Mouse (Mus musculus) embryonic facial prominence, embryonic 13.5 days (tissue): ENCODE measurements at regions not wholly inside any gene's neighbourhood (a gene's known extent, or its start where the extent isn't known, plus 50 kb on each side); places are given as distances from the start of the nearest gene placed in this dataset.

Experiments used
- ATAC-seq: fragments of 200-750 bp; cut with Nextera tagmentation; 2 replicates; pipeline ENCODE4 v1.8.0; 2017; ENCODE audit warnings: low read depth; ENCODE audit not compliant: insufficient number of reproducible peaks, insufficient read depth, low FRiP score, low TSS enrichment
- H3K27ac ChIP-seq: fragments of 300-500 bp; sonication (generic); 2 replicates; pipeline ENCODE4 v1.5.1; 2015; ENCODE audit warnings: moderate library complexity, mild to moderate bottlenecking, inconsistent platforms
- H3K27me3 ChIP-seq: fragments of 300-500 bp; sonication (generic); 2 replicates; pipeline ENCODE4 v1.6.1; 2015; ENCODE audit warnings: mild to moderate bottlenecking, inconsistent platforms
- H3K36me3 ChIP-seq: fragments of 300-500 bp; sonication (generic); 2 replicates; pipeline ENCODE4 v1.6.1; 2015; ENCODE audit warnings: mild to moderate bottlenecking, inconsistent platforms
- H3K4me1 ChIP-seq: fragments of 300-500 bp; sonication (generic); 2 replicates; pipeline ENCODE4 v1.6.1; 2015; ENCODE audit warnings: inconsistent platforms
- H3K4me2 ChIP-seq: fragments of 300-500 bp; sonication (generic); 2 replicates; pipeline ENCODE4 v1.6.1; 2015; ENCODE audit warnings: moderate library complexity, mild to moderate bottlenecking, inconsistent platforms
- H3K4me3 ChIP-seq: fragments of 300-500 bp; sonication (generic); 2 replicates; pipeline ENCODE4 v1.5.1; 2015; ENCODE audit warnings: mild to moderate bottlenecking, inconsistent platforms
- H3K9ac ChIP-seq: fragments of 300-500 bp; sonication (generic); 2 replicates; pipeline ENCODE4 v1.6.1; 2015; ENCODE audit warnings: mild to moderate bottlenecking, inconsistent platforms
- H3K9me3 ChIP-seq: fragments of 300-500 bp; sonication (generic); 2 replicates; pipeline ENCODE4 v1.6.1; 2016; ENCODE audit warnings: inconsistent platforms
- WGBS: fragments of 180-500 bp; shearing (Covaris S2); methylation state at CpG from one replicate; pipeline ENCODE4 v1.1.7; 2015; ENCODE audit warnings: mixed read lengths; 5-methylcytosine and 5-hydroxymethylcytosine counted together

DNA sequence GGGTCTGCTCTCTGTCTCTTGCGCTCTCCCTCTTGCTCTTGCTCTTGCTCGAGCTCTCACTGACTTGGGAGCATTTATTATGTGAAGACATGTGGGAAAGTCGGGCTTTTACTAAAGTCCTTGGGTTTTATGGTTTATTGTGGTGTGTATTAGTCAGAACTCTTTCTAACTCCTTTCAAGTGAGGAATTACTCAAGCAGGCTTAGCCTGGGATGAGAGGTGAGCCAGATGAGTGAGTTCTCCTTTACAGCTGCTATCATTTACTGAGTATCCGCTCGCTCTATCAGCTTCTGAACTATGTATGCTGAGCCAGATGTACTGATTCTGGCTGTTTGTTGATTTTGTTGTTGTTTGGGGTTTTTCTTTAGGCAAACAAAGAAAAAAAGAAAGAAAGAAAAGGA, 190.4 kb upstream of the Zfp637 start:
- H3K9ac ChIP-seq: no peak overlapping the region
- H3K36me3 ChIP-seq: no peaks in the 10 kb centered on the region
- ATAC-seq: no peak
- peaks cover 40% of the 10 kb centered on the region for H3K4me1 ChIP-seq
- no peak overlapping the region for H3K27ac ChIP-seq
- no peak overlapping the region for H3K4me3 ChIP-seq
- no peak overlapping the region for H3K4me2 ChIP-seq
- 83% methylated on average over 5 of the region's 5 CpGs for WGBS
- no peaks in the 10 kb centered on the region for H3K27me3 ChIP-seq
- H3K9me3 ChIP-seq: no peaks in the 10 kb centered on the region

- H3K4me2 ChIP-seq: no peak overlapping the region
- no peaks in the 10 kb centered on the region for H3K36me3 ChIP-seq
- peaks cover 34% of the 10 kb centered on the region for H3K4me1 ChIP-seq
- 83% methylated on average over 4 of the region's 4 CpGs for WGBS
- H3K4me3 ChIP-seq: no peak overlapping the region
- no peak for ATAC-seq
- H3K9ac ChIP-seq: no peak overlapping the region
- H3K27ac ChIP-seq: peak overlapping the region; percentile 44; the same call in 1 of the 2 replicates
- H3K9me3 ChIP-seq: no peaks in the 10 kb centered on the region
- H3K27me3 ChIP-seq: no peaks in the 10 kb centered on the region
Measured at GRCm38 (mm10) chr6:117651551-117651950, 189.4 kb upstream of the Zfp637 start.

DNA sequence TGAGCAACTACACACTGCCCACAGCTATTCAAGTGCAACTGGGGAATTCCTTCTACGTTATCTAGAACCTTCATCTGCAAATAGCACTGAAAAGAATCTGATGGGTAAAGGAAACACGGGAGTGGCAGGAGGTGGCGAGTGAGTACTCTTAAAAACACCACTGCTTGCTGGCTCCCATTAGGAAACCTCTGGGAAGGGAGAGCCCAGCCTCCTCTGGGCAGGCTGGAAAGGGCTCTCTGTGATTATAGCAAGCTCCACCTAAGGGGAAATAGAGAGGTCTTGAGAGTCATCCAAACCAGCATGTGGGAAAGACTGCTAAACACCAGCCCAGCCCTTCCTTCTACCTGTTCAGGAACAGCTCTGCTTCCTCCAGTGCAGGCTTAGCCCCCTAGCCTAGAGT, 189.0 kb upstream of the Zfp637 start:
- no peak for ATAC-seq
- Histone ChIP-seq H3K9me3 (no peaks in the 10 kb centered on the region), H3K4me3 (no peak overlapping the region), H3K9ac (no peak overlapping the region), H3K27ac (no peak overlapping the region), H3K27me3 (no peaks in the 10 kb centered on the region), H3K36me3 (no peaks in the 10 kb centered on the region), H3K4me1 (peaks cover 29% of the 10 kb centered on the region), H3K4me2 (no peak overlapping the region)
- WGBS: 43% methylated on average over 3 of the region's 3 CpGs

- Histone ChIP-seq H3K4me1 (peaks cover 29% of the 10 kb centered on the region), H3K9ac (no peak overlapping the region), H3K27ac (no peak overlapping the region), H3K36me3 (no peaks in the 10 kb centered on the region), H3K4me2 (no peak overlapping the region), H3K27me3 (no peaks in the 10 kb centered on the region), H3K4me3 (no peak overlapping the region), H3K9me3 (no peaks in the 10 kb centered on the region)
- ATAC-seq: no peak
- WGBS: 65% methylated on average over 9 of the region's 9 CpGs
Measured at GRCm38 (mm10) chr6:117652917-117653316, 188.1 kb upstream of the Zfp637 start.

DNA sequence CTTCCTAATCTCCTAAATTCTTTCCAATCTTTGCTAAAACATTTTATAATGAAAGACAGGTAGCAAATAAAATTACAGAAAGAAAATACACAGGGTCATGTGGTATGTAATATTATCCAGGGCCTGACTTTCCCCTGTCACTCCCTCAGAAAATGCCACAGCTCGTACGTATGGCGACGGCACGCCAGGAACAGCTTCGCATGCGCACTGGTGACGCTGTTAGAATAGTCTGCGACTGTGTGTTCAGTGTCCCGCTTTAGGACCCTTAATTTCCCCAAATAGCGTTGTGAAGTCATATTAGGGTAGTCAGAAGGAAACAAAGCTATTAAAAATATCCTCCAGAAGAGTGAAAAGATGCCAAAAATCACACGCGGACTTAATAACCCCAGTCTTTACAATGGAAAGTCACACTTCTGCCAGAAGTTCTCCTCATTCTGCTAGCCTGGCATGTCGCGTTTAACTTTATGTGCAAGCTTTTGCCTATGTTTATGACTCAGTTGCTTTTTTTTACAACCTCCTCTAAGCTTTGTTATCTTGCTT, 187.0 kb upstream of the Zfp637 start:
- Histone ChIP-seq H3K36me3 (no peaks in the 10 kb centered on the region), H3K27ac (0 out of 2 replicates have a peak overlapping the region, but pooled peaks have one; percentile 7), H3K9me3 (no peaks in the 10 kb centered on the region), H3K4me2 (no peak overlapping the region), H3K4me3 (no peak overlapping the region), H3K4me1 (peaks cover 32% of the 10 kb centered on the region), H3K9ac (no peak overlapping the region), H3K27me3 (no peaks in the 10 kb centered on the region)
- 39% methylated on average over 15 of the region's 15 CpGs for WGBS
- no peak for ATAC-seq

GRCm38 (mm10) chr6:117655986-117656385, 185.0 kb upstream of the Zfp637 start:
- Histone ChIP-seq H3K27ac (no peak overlapping the region), H3K9ac (no peak overlapping the region), H3K27me3 (no peaks in the 10 kb centered on the region), H3K9me3 (no peaks in the 10 kb centered on the region), H3K4me1 (peaks cover 32% of the 10 kb centered on the region), H3K4me3 (no peak overlapping the region), H3K36me3 (no peaks in the 10 kb centered on the region), H3K4me2 (no peak overlapping the region)
- 86% methylated on average over 4 of the region's 4 CpGs for WGBS
- no peak for ATAC-seq

GRCm38 (mm10) chr6:117660576-117660975, 180.4 kb upstream of the Zfp637 start:
- Histone ChIP-seq H3K27ac (no peak overlapping the region), H3K27me3 (no peaks in the 10 kb centered on the region), H3K4me1 (peaks cover 6% of the 10 kb centered on the region; the same call in 1 of the 2 replicates), H3K9ac (no peak overlapping the region), H3K36me3 (no peaks in the 10 kb centered on the region), H3K4me3 (no peak overlapping the region), H3K4me2 (no peak overlapping the region), H3K9me3 (no peaks in the 10 kb centered on the region)
- ATAC-seq: no peak
- 0% methylated on average over 1 of the region's 1 CpGs for WGBS

DNA sequence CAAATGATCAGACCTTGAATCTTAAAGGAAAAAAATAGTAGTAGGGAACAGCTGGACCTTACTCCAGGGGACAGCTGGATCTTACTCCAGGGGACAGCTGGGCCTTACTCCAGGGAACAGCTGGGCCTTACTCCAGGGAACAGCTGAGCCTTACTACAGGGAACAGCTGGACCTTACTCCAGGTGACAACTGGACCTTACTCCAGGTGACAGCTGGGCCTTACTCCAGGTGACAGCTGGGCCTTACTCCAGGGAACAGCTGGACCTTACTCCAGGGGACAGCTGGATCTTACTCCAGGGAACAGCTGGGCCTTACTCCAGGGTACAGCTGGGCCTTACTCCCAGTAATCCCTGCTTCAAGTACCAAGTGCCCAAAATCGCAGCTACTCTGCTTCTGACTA, 178.3 kb upstream of the Zfp637 start:
- no peaks in the 10 kb centered on the region for H3K27me3 ChIP-seq
- H3K4me1 ChIP-seq: peaks cover 6% of the 10 kb centered on the region; the same call in 1 of the 2 replicates
- 84% methylated on average over 1 of the region's 1 CpGs for WGBS
- H3K36me3 ChIP-seq: no peaks in the 10 kb centered on the region
- H3K27ac ChIP-seq: no peak overlapping the region
- H3K4me3 ChIP-seq: no peak overlapping the region
- no peak overlapping the region for H3K4me2 ChIP-seq
- no peak for ATAC-seq
- no peaks in the 10 kb centered on the region for H3K9me3 ChIP-seq
- H3K9ac ChIP-seq: no peak overlapping the region

- no peak for ATAC-seq
- H3K9ac ChIP-seq: no peak overlapping the region
- 50% methylated on average over 3 of the region's 3 CpGs for WGBS
Measured at GRCm38 (mm10) chr6:117670337-117670736, 170.6 kb upstream of the Zfp637 start.

GRCm38 (mm10) chr6:117670792-117671525, 170.0 kb upstream of the Zfp637 start:
- Histone ChIP-seq H3K27ac (peak overlapping the region; percentile 83), H3K27me3 (no peaks in the 10 kb centered on the region), H3K9me3 (no peaks in the 10 kb centered on the region), H3K4me2 (peak overlapping the region; percentile 45), H3K36me3 (no peaks in the 10 kb centered on the region), H3K4me1 (peaks cover 27% of the 10 kb centered on the region), H3K4me3 (no peak overlapping the region), H3K9ac (no peak overlapping the region)
- ATAC-seq: no peak
- WGBS: 20% methylated on average over 17 of the region's 17 CpGs

More at GRCm38 (mm10) chr6:117670337-117670736, 170.6 kb upstream of the Zfp637 start:
- Histone ChIP-seq H3K36me3 (no peaks in the 10 kb centered on the region), H3K4me2 (no peak overlapping the region), H3K27ac (peak overlapping the region; percentile 83; the same call in 1 of the 2 replicates), H3K4me3 (no peak overlapping the region), H3K27me3 (no peaks in the 10 kb centered on the region), H3K4me1 (peaks cover 24% of the 10 kb centered on the region), H3K9me3 (no peaks in the 10 kb centered on the region)

GRCm38 (mm10) chr6:117675059-117675800, 165.8 kb upstream of the Zfp637 start:
- Histone ChIP-seq H3K4me2 (no peak overlapping the region), H3K4me1 (peaks cover 50% of the 10 kb centered on the region), H3K27me3 (0 out of 2 replicates have a peak, but pooled peaks cover 3% of the 10 kb centered on the region), H3K9me3 (no peaks in the 10 kb centered on the region), H3K9ac (no peak overlapping the region), H3K27ac (no peak overlapping the region), H3K36me3 (no peaks in the 10 kb centered on the region), H3K4me3 (no peak overlapping the region)
- ATAC-seq: no peak
- WGBS: 58% methylated on average over 15 of the region's 15 CpGs
